ENCODE assay signal across 16 mouse cellular contexts in genomic region chr6:118756511-118756910, GRCm38 (mm10).
DNase-seq lines count a peak whose midpoint lies in the region; ATAC-seq and TF ChIP-seq lines count a peak whose summit lies in the region.
"Had no signal": no experiment of that assay in that cellular context is flagged by ENCODE, and none has a peak within 500 bp of the region (broad histone marks: within the 10 kb centered on the region; RNA-seq: fewer than 3 reads in every experiment).

No protein-coding gene starts in this region.

- H3K27me3 ChIP-seq in hindbrain, embryonic 14.5 days (ENCODE audit: control insufficient read depth, insufficient read depth, low read length) = no peaks in the 10 kb centered on the region
- H3K27me3 ChIP-seq in hindbrain, embryonic 12.5 days = peaks cover 3% of the 10 kb centered on the region; the same call in 1 of the 2 replicates
- H3K27me3 ChIP-seq in forebrain, postnatal 0 days (ENCODE audit: insufficient read depth, low read length) = no peaks in the 10 kb centered on the region
- H3K27me3 ChIP-seq in liver, embryonic 16.5 days (ENCODE audit: control insufficient read depth, insufficient read depth, low read depth, low read length) = no peaks in the 10 kb centered on the region
- H3K27me3 ChIP-seq: embryonic facial prominence, embryonic 15.5 days; limb, embryonic 15.5 days; midbrain, embryonic 15.5 days had no signal

- no peaks in the 10 kb centered on the region for H3K36me3 ChIP-seq in hindbrain, embryonic 14.5 days (replicated peaks; ENCODE audit: control insufficient read depth, insufficient read depth)
- no peaks in the 10 kb centered on the region for H3K36me3 ChIP-seq in hindbrain, embryonic 12.5 days
- peaks cover 6% of the 10 kb centered on the region for H3K36me3 ChIP-seq in forebrain, postnatal 0 days (ENCODE audit: insufficient read depth)
- H3K36me3 ChIP-seq in liver, embryonic 16.5 days (ENCODE audit: control insufficient read depth, insufficient read depth) = no peaks in the 10 kb centered on the region
- H3K36me3 ChIP-seq: embryonic facial prominence, embryonic 15.5 days; midbrain, embryonic 15.5 days had no signal

- 29% methylated on average over 4 of the region's 4 CpGs for WGBS in hindbrain, embryonic 14.5 days
- WGBS in hindbrain, embryonic 12.5 days = 36% methylated on average over 4 of the region's 4 CpGs
- WGBS in forebrain, postnatal 0 days = 8% methylated on average over 4 of the region's 4 CpGs
- 64% methylated on average over 4 of the region's 4 CpGs for WGBS in liver, embryonic 16.5 days (ENCODE audit: insufficient replicate concordance)

- H3K27ac ChIP-seq in hindbrain, embryonic 14.5 days = no peak overlapping the region
- H3K27ac ChIP-seq in hindbrain, embryonic 12.5 days = no peak overlapping the region
- peak overlapping the region; percentile 29; the same call in 1 of the 2 replicates for H3K27ac ChIP-seq in forebrain, postnatal 0 days (ENCODE audit: low read depth, low read length)
- peak overlapping the region; percentile 94 for H3K27ac ChIP-seq in liver, embryonic 16.5 days (ENCODE audit: low read length)
- H3K27ac ChIP-seq: embryonic facial prominence, embryonic 15.5 days; left cerebral cortex, adult 2 months; limb, embryonic 15.5 days; midbrain, embryonic 15.5 days had no signal

- H3K9me3 ChIP-seq in hindbrain, embryonic 14.5 days (ENCODE audit: control insufficient read depth, low read length) = no peaks in the 10 kb centered on the region
- no peaks in the 10 kb centered on the region for H3K9me3 ChIP-seq in hindbrain, embryonic 12.5 days (replicated peaks)
- no peaks in the 10 kb centered on the region for H3K9me3 ChIP-seq in forebrain, postnatal 0 days (ENCODE audit: low read length)
- H3K9me3 ChIP-seq in liver, embryonic 16.5 days (replicated peaks; ENCODE audit: control insufficient read depth, low read length) = no peaks in the 10 kb centered on the region
- H3K9me3 ChIP-seq: embryonic facial prominence, embryonic 15.5 days; limb, embryonic 15.5 days; midbrain, embryonic 15.5 days had no signal

- no peaks in the 10 kb centered on the region for H3K4me1 ChIP-seq in hindbrain, embryonic 14.5 days (replicated peaks; ENCODE audit: control insufficient read depth, insufficient read depth, low read length)
- 0 out of 2 replicates have a peak, but pooled peaks cover 5% of the 10 kb centered on the region for H3K4me1 ChIP-seq in hindbrain, embryonic 12.5 days
- no peaks in the 10 kb centered on the region for H3K4me1 ChIP-seq in forebrain, postnatal 0 days (ENCODE audit: insufficient read depth)
- H3K4me1 ChIP-seq in liver, embryonic 16.5 days (ENCODE audit: control insufficient read depth, low read depth, low read length) = peaks cover 41% of the 10 kb centered on the region
- H3K4me1 ChIP-seq: limb, embryonic 15.5 days; midbrain, embryonic 15.5 days had no signal

- TF ChIP-seq CTCF in forebrain, postnatal 0 days (IDR thresholded peaks at IDR 0.05; ENCODE audit: low read depth) = no peak

- no peak overlapping the region for H3K4me2 ChIP-seq in hindbrain, embryonic 14.5 days (replicated peaks)
- H3K4me2 ChIP-seq in hindbrain, embryonic 12.5 days (replicated peaks) = no peak overlapping the region
- H3K4me2 ChIP-seq in forebrain, postnatal 0 days (ENCODE audit: low read depth) = no peak overlapping the region
- H3K4me2 ChIP-seq in liver, embryonic 16.5 days (ENCODE audit: low read depth, low read length) = peak overlapping the region; percentile 47; the same call in 1 of the 2 replicates
- H3K4me2 ChIP-seq: embryonic facial prominence, embryonic 15.5 days; limb, embryonic 15.5 days; midbrain, embryonic 15.5 days had no signal

- H3K4me3 ChIP-seq in hindbrain, embryonic 14.5 days (replicated peaks; ENCODE audit: low read length) = no peak overlapping the region
- H3K4me3 ChIP-seq in hindbrain, embryonic 12.5 days = no peak overlapping the region
- H3K4me3 ChIP-seq in forebrain, postnatal 0 days (ENCODE audit: low read depth, low read length) = no peak overlapping the region
- H3K4me3 ChIP-seq in liver, embryonic 16.5 days (ENCODE audit: low read depth, low read length) = no peak overlapping the region
- H3K4me3 ChIP-seq: embryonic facial prominence, embryonic 15.5 days; left cerebral cortex, adult 2 months; limb, embryonic 15.5 days; midbrain, embryonic 15.5 days had no signal

- 0 out of 2 replicates have a peak, but pooled peaks have one; percentile 17 for ATAC-seq in hindbrain, embryonic 14.5 days (ENCODE audit: low FRiP score)
- no peak for ATAC-seq in hindbrain, embryonic 12.5 days (ENCODE audit: low FRiP score)
- peak; percentile 47; the same call in 1 of the 2 replicates for ATAC-seq in forebrain, postnatal 0 days
- no peak for ATAC-seq in liver, embryonic 16.5 days (ENCODE audit: low read depth)
- no peak for ATAC-seq in frontal cortex, adult (ENCODE audit: low TSS enrichment)
- ATAC-seq: intestine, embryonic 16.5 days; midbrain, embryonic 15.5 days had no signal

- H3K9ac ChIP-seq in hindbrain, embryonic 14.5 days = no peak overlapping the region
- H3K9ac ChIP-seq in hindbrain, embryonic 12.5 days = no peak overlapping the region
- H3K9ac ChIP-seq in forebrain, postnatal 0 days = no peak overlapping the region
- 0 out of 2 replicates have a peak overlapping the region, but pooled peaks have one; percentile 7 for H3K9ac ChIP-seq in liver, embryonic 16.5 days (ENCODE audit: low read depth, low read length)
- H3K9ac ChIP-seq: embryonic facial prominence, embryonic 15.5 days; limb, embryonic 15.5 days; midbrain, embryonic 15.5 days had no signal

- DNase-seq in hindbrain, embryonic 14.5 days (ENCODE audit: low spot score) = no peak
- DNase-seq in embryo, embryonic 10 days (ENCODE audit: low spot score) = peak; percentile 28
- no peak for DNase-seq in forebrain, postnatal 0 days
- DNase-seq in retina, embryonic 14.5 days (ENCODE audit: low spot score) = no peak
- DNase-seq: adrenal gland, postnatal 25 days; cerebellum, postnatal 25 days; heart, adult 18-20 months; lung, postnatal 4 days had no signal

Comparison
In these comparisons a context has a peak if more than half of its experiments do, and no peak if none do; other contexts are left out.
1. ATAC-seq: peak in hindbrain, embryonic 14.5 days (single experiment) and forebrain, postnatal 0 days (single experiment); none in hindbrain, embryonic 12.5 days (single experiment), liver, embryonic 16.5 days (single experiment) and frontal cortex, adult (single experiment).
2. H3K27ac ChIP-seq: peak in forebrain, postnatal 0 days (single experiment) and liver, embryonic 16.5 days (single experiment); none in hindbrain, embryonic 14.5 days (single experiment) and hindbrain, embryonic 12.5 days (single experiment).